Mouse (Mus musculus) thymus, adult 2 months (tissue): ENCODE data around the gene Rorb.

ENCODE experiments used
- CTCF ChIP-seq: fragments of 200-500 bp; IDR thresholded peaks from 2 replicates; pipeline ENCODE4 v1.5.1; 2012; ENCODE audit warnings: mild to moderate bottlenecking, control low read depth, low read length, moderate library complexity, borderline replicate concordance; ENCODE audit not compliant: control insufficient read depth, poor library complexity, insufficient read depth; ENCODE audit errors: extremely low read depth
- POLR2A ChIP-seq: fragments of 200-500 bp; IDR thresholded peaks from 2 replicates; pipeline ENCODE4 v1.6.1; 2012; ENCODE audit warnings: mild to moderate bottlenecking, low read length, control low read depth, moderate library complexity; ENCODE audit not compliant: control insufficient read depth, poor library complexity, insufficient read depth; ENCODE audit errors: extremely low read depth

GRCm38 (mm10) chr19:18941391-18941790 is 169.6 kb downstream of the Rorb start:
- TF ChIP-seq CTCF (no peak), POLR2A (no peak)
